Mouse (Mus musculus) embryonic fibroblast, embryonic 13.5 days (primary cell): ENCODE measurements around the gene Tmem54.

ENCODE experiments used
- CTCF ChIP-seq: IDR thresholded peaks from 2 replicates; pipeline ENCODE4 v1.5.1; 2011; ENCODE audit warnings: mild to moderate bottlenecking, control low read depth, low read length, moderate library complexity, borderline replicate concordance; ENCODE audit not compliant: insufficient read depth
- POLR2A ChIP-seq: IDR thresholded peaks from 2 replicates; pipeline ENCODE4 v1.6.1; 2011; ENCODE audit warnings: low read depth, mild to moderate bottlenecking, control low read depth, low read length, moderate library complexity

- TF ChIP-seq CTCF (peak; percentile 4; the same call in 1 of the 2 replicates), POLR2A (no peak)
These were observed 19.3 kb upstream of the Tmem54 start for GRCm38 (mm10) chr4:129086078-129086477.
